Mouse (Mus musculus): ENCODE measurements around the gene Ghrl. TPM values are rescaled to one million over a fixed set of nuclear protein-coding genes. Genes with fewer than 3 reads are reported as not detected.

Ghrl gene
- polyA plus RNA-seq, 1 experiment, result 2.0 TPM

DNA sequence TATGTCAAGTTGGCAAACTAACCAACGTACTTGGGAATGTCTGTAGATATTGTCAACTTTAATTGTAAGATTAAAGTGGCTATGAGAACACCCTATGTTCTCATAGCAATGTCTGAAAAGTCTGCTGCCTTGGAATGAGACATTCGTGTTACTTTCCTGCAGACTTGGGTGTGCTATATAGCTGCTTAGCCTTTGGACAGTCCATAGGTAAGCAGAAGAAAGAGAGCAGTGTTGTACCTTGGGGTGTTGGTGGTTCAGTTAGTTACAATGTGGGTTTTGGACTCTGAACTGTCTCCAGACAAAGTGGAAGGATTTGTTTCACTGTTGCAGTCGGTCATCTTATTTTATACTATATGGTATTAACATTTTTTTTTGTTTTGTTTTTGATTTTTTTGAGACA lies 7.0 kb downstream of the Ghrl start:
- TF ChIP-seq CTCF (IDR thresholded peaks at IDR 0.05; ENCODE audit: insufficient read depth, low read length), result no peak
- TF ChIP-seq POLR2A (IDR thresholded peaks at IDR 0.05; ENCODE audit: borderline replicate concordance, extremely low read depth, low read depth, low read length), result no peak
- no peaks in the 10 kb centered on the region for H3K4me1 ChIP-seq (ENCODE audit: control insufficient read depth, insufficient read depth, low read length)
- no peak overlapping the region for H3K4me3 ChIP-seq (replicated peaks; ENCODE audit: extremely low read depth, low read depth, low read length)
- no peak for DNase-seq
- 89% methylated on average over 3 of the region's 3 CpGs for WGBS

DNA sequence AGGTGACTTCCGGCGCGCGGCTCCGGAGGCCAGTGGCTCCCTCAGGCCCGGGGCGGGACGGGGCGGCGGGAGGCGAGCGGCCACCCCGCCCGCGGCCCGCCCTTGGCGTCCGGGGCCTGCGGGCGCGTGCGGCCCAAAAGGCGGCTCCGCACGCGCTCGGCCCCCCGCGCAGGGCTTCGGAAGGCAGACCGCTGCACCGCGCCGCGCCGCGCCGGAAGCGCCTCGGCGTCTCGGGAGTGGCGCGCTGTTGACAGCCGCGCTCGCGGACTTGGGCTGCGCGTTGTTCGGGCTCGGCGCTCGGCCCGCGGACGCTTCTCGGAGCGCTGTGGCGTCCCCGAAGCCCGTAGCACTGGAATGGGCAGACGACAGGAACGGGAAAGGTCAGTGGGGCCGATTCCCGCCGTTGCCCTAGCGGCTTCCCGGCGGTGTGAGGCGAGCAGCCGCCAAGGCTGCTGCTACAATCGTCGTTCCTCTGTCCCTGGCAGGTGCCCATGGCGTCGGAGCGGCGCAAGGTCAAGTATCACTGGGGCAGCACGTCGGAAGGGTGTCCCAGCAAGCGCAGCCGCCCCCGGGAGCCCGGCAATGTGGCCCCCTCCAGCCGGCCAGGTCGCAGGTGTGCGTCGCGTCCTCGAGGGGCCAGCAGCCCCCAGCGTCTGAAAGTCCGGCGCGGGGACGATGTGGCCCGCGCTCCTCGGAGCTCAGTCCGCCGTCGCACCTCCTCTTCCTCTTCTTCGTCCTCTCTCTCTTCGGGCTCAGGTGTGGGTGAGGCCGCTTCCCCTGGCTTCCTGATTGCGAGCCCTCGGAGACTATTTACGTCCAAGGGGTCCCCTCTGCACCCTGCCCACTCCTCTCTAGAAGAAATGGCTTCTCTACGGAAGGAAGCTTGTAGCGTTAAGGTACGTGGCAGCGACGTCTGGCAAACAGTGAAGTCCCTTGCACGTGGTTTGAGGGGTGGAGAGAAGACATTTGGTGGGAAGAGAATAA lies 22.2 kb downstream of the Ghrl start:
- DNase-seq, result peak; percentile 51
- under 1% methylated on average over 99 of the region's 113 CpGs for WGBS
- TF ChIP-seq POLR2A (IDR thresholded peaks at IDR 0.05; ENCODE audit: borderline replicate concordance, extremely low read depth, low read depth, low read length) (0 out of 2 replicates have a peak, but pooled peaks have one; percentile 6), CTCF (IDR thresholded peaks at IDR 0.05; ENCODE audit: insufficient read depth, low read length) (no peak)
- Histone ChIP-seq H3K4me1 (ENCODE audit: control insufficient read depth, insufficient read depth, low read length) (peaks cover 7% of the 10 kb centered on the region; the same call in 1 of the 2 replicates), H3K4me3 (replicated peaks; ENCODE audit: extremely low read depth, low read depth, low read length) (peak overlapping the region; percentile 78)

DNA sequence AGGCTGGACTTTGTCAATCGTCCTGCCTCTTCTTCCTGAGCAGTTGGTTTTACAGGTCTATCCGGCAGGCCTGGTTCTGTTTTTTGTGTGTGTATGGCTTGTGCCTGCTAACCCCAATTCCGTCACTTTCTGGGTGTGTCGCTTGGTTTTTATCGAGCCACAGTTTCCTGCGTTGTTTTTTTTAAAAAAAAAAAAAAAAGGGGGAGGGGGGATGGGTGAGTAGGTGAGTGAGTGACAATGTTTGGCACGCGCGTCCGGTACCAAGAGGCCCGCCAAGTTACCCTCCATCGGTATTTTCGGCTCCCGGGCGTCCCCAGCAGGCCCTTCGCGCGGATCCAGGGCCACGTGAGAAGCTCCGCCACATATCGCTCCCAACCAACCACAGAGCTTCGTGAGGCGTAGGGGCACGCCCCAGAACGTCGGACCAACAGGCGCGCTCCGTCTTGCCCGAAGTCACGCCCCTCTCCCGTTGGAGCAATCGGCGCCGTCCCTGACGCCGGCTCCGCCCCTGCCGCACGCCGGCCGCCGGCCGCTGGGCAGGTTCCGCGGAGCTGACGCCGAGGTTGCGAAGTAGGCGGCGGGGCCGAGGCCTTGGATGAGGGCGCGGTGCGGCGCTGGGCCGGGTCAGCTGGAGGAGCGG lies 23.0 kb downstream of the Ghrl start, which contains the start of gene Tatdn2:
TSS of gene Tatdn2 (plus strand) at position 469 of the 640 bp plus-strand sequence.
- TF ChIP-seq POLR2A (IDR thresholded peaks at IDR 0.05; ENCODE audit: borderline replicate concordance, extremely low read depth, low read depth, low read length), result peak; percentile 66
- TF ChIP-seq CTCF (IDR thresholded peaks at IDR 0.05; ENCODE audit: insufficient read depth, low read length), result no peak
- under 1% methylated on average over 58 of the region's 58 CpGs for WGBS
- peaks cover 7% of the 10 kb centered on the region; the same call in 1 of the 2 replicates for H3K4me1 ChIP-seq (ENCODE audit: control insufficient read depth, insufficient read depth, low read length)
- peak; percentile 94 for DNase-seq
- peak within 1 kb of the TSS; percentile 78 for H3K4me3 ChIP-seq (replicated peaks; ENCODE audit: extremely low read depth, low read depth, low read length)

DNA sequence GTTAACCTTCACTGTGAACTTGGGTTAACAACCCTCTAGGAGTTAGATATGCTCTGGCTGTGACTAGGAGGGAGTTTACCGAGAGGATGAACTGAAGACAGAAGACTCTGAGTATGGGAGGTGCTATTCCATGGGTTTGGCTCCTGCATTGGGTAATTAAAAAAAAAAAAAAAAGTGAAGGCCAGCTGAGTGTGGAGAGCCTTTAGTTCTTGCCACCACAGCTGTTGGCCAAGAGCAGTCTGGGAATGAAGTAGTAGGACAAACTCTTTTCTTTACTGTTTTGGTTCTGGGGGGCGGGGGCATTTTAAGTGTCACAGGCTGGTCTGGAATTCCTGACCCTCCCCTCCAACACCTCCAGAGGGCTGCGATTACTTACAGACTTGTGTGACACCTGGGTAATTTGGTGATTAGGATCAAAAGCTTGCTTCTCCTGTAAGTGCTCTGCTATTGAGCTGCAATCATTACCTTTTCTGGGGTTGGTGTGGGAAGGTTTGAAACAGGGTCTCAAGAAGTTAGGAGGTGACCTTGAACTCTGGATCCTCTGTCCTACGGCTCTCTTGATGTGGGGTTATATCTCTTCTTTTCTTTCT lies 23.8 kb downstream of the Ghrl start:
- Histone ChIP-seq H3K4me1 (ENCODE audit: control insufficient read depth, insufficient read depth, low read length) (peaks cover 10% of the 10 kb centered on the region), H3K4me3 (replicated peaks; ENCODE audit: extremely low read depth, low read depth, low read length) (no peak overlapping the region)
- 45% methylated on average over 4 of the region's 4 CpGs for WGBS
- DNase-seq, result no peak
- TF ChIP-seq POLR2A (IDR thresholded peaks at IDR 0.05; ENCODE audit: borderline replicate concordance, extremely low read depth, low read depth, low read length), result no peak
- no peak for TF ChIP-seq CTCF (IDR thresholded peaks at IDR 0.05; ENCODE audit: insufficient read depth, low read length)

DNA sequence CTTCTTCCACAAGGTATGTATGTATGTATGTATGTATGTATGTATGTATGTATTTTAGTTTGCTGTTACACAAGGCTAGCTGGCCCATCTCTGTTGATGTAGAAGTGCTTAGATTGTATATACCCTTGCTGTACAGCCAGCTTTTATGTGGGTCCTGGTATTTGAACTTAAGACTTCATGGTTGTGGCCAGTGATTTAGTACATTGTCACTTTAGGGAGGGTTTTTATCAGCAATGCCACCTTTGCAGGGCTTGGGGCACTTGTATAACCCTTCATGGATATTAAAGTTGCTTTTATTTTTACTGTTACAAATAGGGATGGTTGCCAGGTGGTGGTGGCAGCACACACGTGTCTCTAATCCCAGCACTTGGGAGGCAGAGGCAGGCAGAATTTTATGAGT lies 24.5 kb downstream of the Ghrl start:
- 55% methylated on average over 1 of the region's 1 CpGs for WGBS
- Histone ChIP-seq H3K4me3 (replicated peaks; ENCODE audit: extremely low read depth, low read depth, low read length) (no peak overlapping the region), H3K4me1 (ENCODE audit: control insufficient read depth, insufficient read depth, low read length) (peaks cover 12% of the 10 kb centered on the region)
- DNase-seq, result no peak
- TF ChIP-seq POLR2A (IDR thresholded peaks at IDR 0.05; ENCODE audit: borderline replicate concordance, extremely low read depth, low read depth, low read length), result no peak

DNA sequence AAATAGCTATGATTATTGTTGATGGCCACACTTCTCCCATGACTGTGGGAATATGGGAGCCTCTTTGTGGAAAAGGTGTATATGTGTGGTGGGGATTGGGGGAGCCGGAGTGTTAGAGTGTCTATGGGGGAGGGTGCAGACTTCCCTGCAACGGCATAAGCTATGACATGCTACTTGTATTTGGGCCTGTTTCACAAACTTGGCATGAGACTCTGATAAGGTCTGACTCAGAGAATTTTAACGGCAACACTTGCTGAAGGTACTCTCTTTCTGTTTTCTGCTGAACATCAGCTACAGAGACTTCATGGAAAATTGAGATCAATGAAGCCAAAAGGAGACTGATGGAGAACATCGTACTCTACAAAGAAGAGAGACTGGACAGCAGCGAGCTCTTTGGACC lies 26.3 kb downstream of the Ghrl start:
- H3K4me3 ChIP-seq (replicated peaks; ENCODE audit: extremely low read depth, low read depth, low read length), result no peak overlapping the region
- DNase-seq, result no peak
- TF ChIP-seq POLR2A (IDR thresholded peaks at IDR 0.05; ENCODE audit: borderline replicate concordance, extremely low read depth, low read depth, low read length) (no peak), CTCF (IDR thresholded peaks at IDR 0.05; ENCODE audit: insufficient read depth, low read length) (no peak)
- H3K4me1 ChIP-seq (ENCODE audit: control insufficient read depth, insufficient read depth, low read length), result peaks cover 9% of the 10 kb centered on the region
- WGBS, result 83% methylated on average over 5 of the region's 5 CpGs

DNA sequence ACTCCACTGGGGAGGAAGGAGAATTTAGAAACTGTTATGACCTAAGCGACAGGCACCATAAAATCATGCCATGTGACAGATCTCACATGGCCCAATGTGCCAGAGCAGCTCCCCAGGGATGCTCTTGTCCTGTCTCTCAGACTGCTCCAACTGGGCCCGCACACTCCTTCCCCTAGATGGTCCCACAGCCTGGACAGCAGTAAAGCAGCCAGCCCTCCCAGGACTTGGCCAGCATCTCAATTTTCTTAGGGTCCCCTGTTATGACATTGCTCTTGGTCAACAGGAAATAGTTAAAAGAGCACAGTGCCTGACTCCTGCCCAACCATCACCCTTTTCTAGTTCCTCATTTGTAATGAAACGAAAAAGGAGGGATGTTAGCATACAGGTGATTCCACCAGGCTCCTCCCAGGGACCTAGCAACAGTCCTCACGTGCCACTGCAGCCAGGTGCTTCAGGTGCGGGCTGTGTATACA lies 27.0 kb downstream of the Ghrl start:
- DNase-seq, result no peak
- Histone ChIP-seq H3K4me3 (replicated peaks; ENCODE audit: extremely low read depth, low read depth, low read length) (no peak overlapping the region), H3K4me1 (ENCODE audit: control insufficient read depth, insufficient read depth, low read length) (peaks cover 9% of the 10 kb centered on the region)
- WGBS, result 69% methylated on average over 5 of the region's 5 CpGs
- TF ChIP-seq CTCF (IDR thresholded peaks at IDR 0.05; ENCODE audit: insufficient read depth, low read length) (no peak), POLR2A (IDR thresholded peaks at IDR 0.05; ENCODE audit: borderline replicate concordance, extremely low read depth, low read depth, low read length) (no peak)

DNA sequence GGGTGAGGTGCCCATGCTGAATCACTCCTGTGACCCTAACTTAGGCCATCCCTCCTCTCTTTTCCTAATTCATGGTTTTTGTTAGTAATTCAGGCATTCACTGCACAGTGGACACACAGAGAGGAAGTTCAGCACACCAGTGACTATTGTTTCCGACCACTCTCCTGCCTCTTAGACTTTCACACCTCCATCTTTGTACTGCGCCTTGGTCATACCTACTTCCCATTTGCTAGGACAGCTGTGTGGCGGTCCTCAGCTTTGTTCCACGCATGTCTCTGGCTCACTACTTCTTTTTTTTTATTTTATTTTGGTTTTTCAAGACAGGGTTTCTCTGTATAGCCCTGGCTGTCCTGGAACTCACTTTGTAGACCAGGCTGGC lies 28.6 kb downstream of the Ghrl start:
- no peak for DNase-seq
- TF ChIP-seq POLR2A (IDR thresholded peaks at IDR 0.05; ENCODE audit: borderline replicate concordance, extremely low read depth, low read depth, low read length), result no peak
- no peak for TF ChIP-seq CTCF (IDR thresholded peaks at IDR 0.05; ENCODE audit: insufficient read depth, low read length)
- WGBS, result 66% methylated on average over 4 of the region's 4 CpGs
- Histone ChIP-seq H3K4me3 (replicated peaks; ENCODE audit: extremely low read depth, low read depth, low read length) (no peak overlapping the region), H3K4me1 (ENCODE audit: control insufficient read depth, insufficient read depth, low read length) (peaks cover 9% of the 10 kb centered on the region)

DNA sequence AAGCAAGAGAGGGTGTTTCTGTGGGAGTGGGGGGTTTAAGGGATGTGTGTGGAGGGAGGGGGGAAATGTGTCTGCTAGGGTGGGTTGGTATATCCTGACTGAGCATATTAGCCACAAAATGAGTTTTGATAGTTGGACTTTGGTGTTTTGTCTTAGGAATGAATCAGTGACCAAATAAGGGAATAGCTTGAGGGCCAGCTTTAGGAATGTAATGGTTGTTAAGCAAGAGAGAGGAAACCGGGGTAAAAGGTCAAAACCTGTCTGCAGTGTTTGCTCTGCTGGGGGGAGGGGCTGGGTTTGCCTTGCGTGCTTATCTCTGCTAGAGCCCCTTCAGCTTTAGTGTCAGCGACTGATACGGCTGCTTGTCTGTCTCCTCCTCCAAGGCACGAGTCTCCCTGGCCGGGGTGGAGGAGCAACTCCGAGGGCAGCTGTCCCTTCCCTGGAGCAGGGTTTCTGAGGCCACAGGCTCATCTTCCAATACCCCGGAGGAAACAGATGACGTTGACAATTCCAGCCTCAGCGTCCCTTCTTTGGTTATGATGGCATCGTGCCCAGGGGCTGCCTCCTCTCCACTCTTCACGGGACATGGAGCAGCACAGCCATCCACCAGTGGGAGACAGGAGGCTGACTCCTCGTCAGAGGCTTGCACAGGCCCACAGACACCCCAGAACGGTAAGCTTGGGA lies 29.1 kb downstream of the Ghrl start:
- peak overlapping the region; percentile 14 for H3K4me3 ChIP-seq (replicated peaks; ENCODE audit: extremely low read depth, low read depth, low read length)
- peak; percentile 71 for DNase-seq
- 10% methylated on average over 14 of the region's 14 CpGs for WGBS

More for the DNA sequence above, 29.1 kb downstream of the Ghrl start:
- TF ChIP-seq CTCF (IDR thresholded peaks at IDR 0.05; ENCODE audit: insufficient read depth, low read length) (no peak), POLR2A (IDR thresholded peaks at IDR 0.05; ENCODE audit: borderline replicate concordance, extremely low read depth, low read depth, low read length) (no peak)
- H3K4me1 ChIP-seq (ENCODE audit: control insufficient read depth, insufficient read depth, low read length), result peaks cover 9% of the 10 kb centered on the region

Data from lung, adult 2 months (tissue).